Mouse (Mus musculus): Measurements from ENCODE around the gene Olfr889.

DNA sequence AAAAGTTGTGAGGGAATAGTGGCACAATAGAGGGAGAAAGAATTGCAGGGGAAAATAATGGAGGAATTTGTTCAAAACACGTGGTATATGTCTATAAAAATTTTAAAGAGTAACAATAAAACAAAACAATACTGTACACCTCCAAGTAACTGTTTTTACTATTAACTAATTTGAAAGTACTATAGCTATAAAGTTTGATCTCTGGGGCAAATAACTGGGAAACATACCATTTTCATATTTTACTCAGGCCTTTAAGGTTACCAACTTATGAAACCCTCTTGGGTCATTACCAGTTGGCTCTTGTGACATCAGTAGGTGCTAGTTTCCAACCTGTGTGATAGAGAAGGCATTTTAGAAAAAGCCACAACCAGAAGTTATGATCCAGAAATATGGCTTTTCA, 31.2 kb upstream of the Olfr889 start, which contains the start of gene Olfr887:
- no peak for TF ChIP-seq CTCF (IDR thresholded peaks at IDR 0.05; ENCODE audit: low read depth, low read length)
- TF ChIP-seq EP300 (IDR thresholded peaks at IDR 0.05; ENCODE audit: insufficient read depth, low read depth, low read length), result no peak
